Mouse (Mus musculus) adrenal gland, postnatal 14 days (tissue): ENCODE measurements around the gene As3mt. TPM values are rescaled to one million over a fixed set of nuclear protein-coding genes. Genes with fewer than 3 reads are reported as not detected.
A peak's percentile ranks its signal among the peaks of the same experiment; 100 is the strongest.

Experiments
- DNase-seq: peaks from one replicate; pipeline ENCODE4 v3.0.0; 2021; ENCODE audit warnings: mixed read lengths
- long read RNA-seq, 2 experiments: library from polyadenylated mRNA; stranded (forward); transcript quantifications; one replicate each; pipeline ENCODE4 v2.0.0; 2021
- total RNA-seq: library from RNA; stranded (reverse); gene quantifications from 2 replicates; pipeline ENCODE4 v1.2.3, GENCODE M21; 2021

The As3mt gene
- total RNA-seq = 58.7 and 68.2 TPM in 2 replicates
- long read RNA-seq, experiment 1, transcript As3mt-201 (11 exons, 1,736 nt) = major isoform, 83 of 115 reads
- long read RNA-seq, experiment 1, partial matches to known transcripts = 7 of 115 reads
- long read RNA-seq, experiment 1, other reads (novel, unspliced or antisense) = 21 of 115 reads
- long read RNA-seq, experiment 2, transcript As3mt-207 (9 exons, 1,719 nt) = minor isoform, 6 of 90 reads
- long read RNA-seq, experiment 2, transcript As3mt-201 (11 exons, 1,736 nt) = major isoform, 60 of 90 reads
- long read RNA-seq, experiment 2, partial matches to known transcripts = 13 of 90 reads
- long read RNA-seq, experiment 2, other reads (novel, unspliced or antisense) = 9 of 90 reads

- peak; percentile 93 for DNase-seq
Observed at GRCm38 (mm10) chr19:46707296-46708151, at the start of gene As3mt. As3mt (plus strand) TSS chr19:46707458.

GRCm38 (mm10) chr19:46658348-46658747 lies 48.9 kb upstream of the As3mt start:
- DNase-seq = no peak

GRCm38 (mm10) chr19:46658851-46659250 lies 48.4 kb upstream of the As3mt start:
- DNase-seq = peak; percentile 62

- DNase-seq = no peak
Observed at GRCm38 (mm10) chr19:46661511-46661910, 45.7 kb upstream of the As3mt start.

- no peak for DNase-seq
Observed at GRCm38 (mm10) chr19:46662214-46662613, 45.0 kb upstream of the As3mt start.

- DNase-seq = no peak
Observed at GRCm38 (mm10) chr19:46662784-46663183, 44.5 kb upstream of the As3mt start.

- no peak for DNase-seq
Observed at GRCm38 (mm10) chr19:46665474-46665873, 41.8 kb upstream of the As3mt start.

GRCm38 (mm10) chr19:46667300-46667699 lies 40.0 kb upstream of the As3mt start:
- peak; percentile 49 for DNase-seq

GRCm38 (mm10) chr19:46668263-46668662 lies 39.0 kb upstream of the As3mt start:
- DNase-seq = peak; percentile 52

- DNase-seq = no peak
Observed at GRCm38 (mm10) chr19:46669802-46670201, 37.5 kb upstream of the As3mt start.

- DNase-seq = peak; percentile 77
Observed at GRCm38 (mm10) chr19:46670691-46671090, 36.6 kb upstream of the As3mt start.

- DNase-seq = peak; percentile 68
Observed at GRCm38 (mm10) chr19:46672766-46673418, 34.4 kb upstream of the As3mt start, which contains the start of gene Cyp17a1. Cyp17a1 (minus strand) TSS chr19:46673172.

- DNase-seq = no peak
Observed at GRCm38 (mm10) chr19:46675641-46676040, 31.6 kb upstream of the As3mt start.

- no peak for DNase-seq
Observed at GRCm38 (mm10) chr19:46679720-46680383, 27.4 kb upstream of the As3mt start.

- DNase-seq = peak; percentile 92
Observed at GRCm38 (mm10) chr19:46689460-46690372, 17.5 kb upstream of the As3mt start, which contains the start of gene Borcs7. Borcs7 (plus strand) TSS chr19:46689906.

GRCm38 (mm10) chr19:46690387-46690786 lies 16.9 kb upstream of the As3mt start:
- no peak for DNase-seq

- no peak for DNase-seq
Observed at GRCm38 (mm10) chr19:46691078-46691477, 16.2 kb upstream of the As3mt start.

- DNase-seq = no peak
Observed at GRCm38 (mm10) chr19:46693146-46693545, 14.1 kb upstream of the As3mt start.

GRCm38 (mm10) chr19:46696482-46696881 lies 10.8 kb upstream of the As3mt start:
- DNase-seq = no peak

- DNase-seq = peak; percentile 36
Observed at GRCm38 (mm10) chr19:46696943-46697342, 10.3 kb upstream of the As3mt start.
